Mouse (Mus musculus): ENCODE measurements around the gene Gm21750. TPM values are rescaled to one million over a fixed set of nuclear protein-coding genes. Genes with fewer than 3 reads are reported as not detected.
"Not testable (repeated sequence)": the region's sequence is repeated elsewhere in the genome, so short reads cannot be mapped to it uniquely, and the experiment has no call there.

Gene Gm21750
- not detected for total RNA-seq (2021)
- long read RNA-seq, experiment 1: 0 reads
- long read RNA-seq, experiment 2: 0 reads

- not testable (repeated sequence) for DNase-seq
Measured at GRCm38 (mm10) chr14:73660925-73661324, at the start of gene Gm21750. TSS of gene Gm21750 (plus strand) at chr14:73661225.

DNA sequence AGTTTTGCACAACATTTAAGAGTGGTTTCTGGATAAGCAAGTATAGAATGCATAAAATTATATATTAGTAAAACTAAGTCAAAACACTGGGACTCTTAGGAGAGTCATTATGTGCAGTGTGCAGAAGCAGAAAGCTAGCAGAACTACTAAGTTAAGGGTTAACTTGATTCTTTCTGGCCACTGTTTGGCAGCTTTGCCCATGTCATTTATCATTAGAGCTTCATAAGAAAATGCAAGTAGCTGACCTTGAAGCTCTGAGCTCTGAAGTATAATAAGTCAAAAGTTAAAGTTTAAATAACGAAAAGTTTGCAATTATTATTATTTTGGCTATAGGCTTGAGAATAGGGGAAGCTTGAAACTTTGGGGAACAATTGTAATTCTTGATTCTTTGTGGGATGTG is 46.1 kb upstream of the Gm21750 start:
- DNase-seq: not testable (repeated sequence)

DNA sequence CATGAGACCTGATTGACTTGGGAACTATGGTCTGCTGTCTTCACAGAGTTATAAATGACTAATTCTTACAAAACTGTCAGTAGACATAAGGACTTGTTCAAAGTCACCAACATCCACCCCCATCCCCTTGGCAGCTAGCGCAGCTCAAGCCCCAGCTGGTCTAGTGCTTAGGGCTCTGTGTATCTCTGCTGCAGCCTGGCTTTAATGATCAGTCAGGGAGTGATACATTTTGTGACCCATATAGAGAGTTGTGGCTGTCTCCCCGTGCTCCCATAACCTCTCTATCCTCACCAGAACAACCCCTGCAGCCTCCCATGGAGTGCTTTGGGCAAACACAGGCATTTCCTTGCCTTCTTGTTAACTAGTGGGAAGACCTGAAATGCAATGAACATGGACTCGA is 40.1 kb upstream of the Gm21750 start:
- no peak for DNase-seq

DNA sequence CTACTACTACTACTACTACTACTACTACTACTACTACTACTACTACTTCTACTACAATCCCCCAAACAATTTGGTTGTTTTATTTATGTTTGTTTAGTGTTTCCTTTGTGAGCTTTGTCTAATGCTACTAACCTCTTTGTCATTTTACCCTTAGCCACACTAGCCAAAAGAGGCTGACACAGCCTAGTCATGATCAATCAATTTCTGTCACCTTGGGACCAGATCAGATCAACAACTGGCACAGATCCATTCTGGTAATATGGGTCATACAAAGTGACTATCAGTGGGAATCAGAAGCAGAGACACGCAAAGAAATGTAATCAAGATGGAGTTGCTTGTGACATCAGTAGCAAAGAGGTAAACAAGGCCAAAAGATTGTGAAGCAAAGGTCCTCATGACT is 38.0 kb upstream of the Gm21750 start:
- DNase-seq: no peak

DNA sequence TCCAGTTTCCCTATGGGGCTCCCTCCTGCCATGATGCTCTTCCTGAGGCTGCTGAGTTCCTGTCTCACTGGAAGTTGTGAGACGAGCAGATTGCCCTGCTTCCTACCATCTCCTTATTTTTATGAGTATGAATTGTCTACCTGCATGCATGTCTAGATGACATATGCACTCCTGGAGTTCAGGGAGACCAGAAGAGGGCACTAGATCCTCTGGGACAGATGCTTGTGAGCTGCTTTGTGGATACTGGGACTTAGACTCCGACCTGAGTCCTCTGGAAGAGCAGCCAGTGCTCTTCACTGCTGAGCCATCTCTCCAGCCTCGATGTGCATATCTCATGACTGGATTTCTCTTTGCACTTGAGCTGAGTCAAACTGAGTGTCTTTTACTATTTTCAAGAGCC is 35.6 kb upstream of the Gm21750 start:
- DNase-seq: no peak

GRCm38 (mm10) chr14:73631511-73631910 is 29.5 kb upstream of the Gm21750 start:
- peak; percentile 79 to 84 for DNase-seq

DNA sequence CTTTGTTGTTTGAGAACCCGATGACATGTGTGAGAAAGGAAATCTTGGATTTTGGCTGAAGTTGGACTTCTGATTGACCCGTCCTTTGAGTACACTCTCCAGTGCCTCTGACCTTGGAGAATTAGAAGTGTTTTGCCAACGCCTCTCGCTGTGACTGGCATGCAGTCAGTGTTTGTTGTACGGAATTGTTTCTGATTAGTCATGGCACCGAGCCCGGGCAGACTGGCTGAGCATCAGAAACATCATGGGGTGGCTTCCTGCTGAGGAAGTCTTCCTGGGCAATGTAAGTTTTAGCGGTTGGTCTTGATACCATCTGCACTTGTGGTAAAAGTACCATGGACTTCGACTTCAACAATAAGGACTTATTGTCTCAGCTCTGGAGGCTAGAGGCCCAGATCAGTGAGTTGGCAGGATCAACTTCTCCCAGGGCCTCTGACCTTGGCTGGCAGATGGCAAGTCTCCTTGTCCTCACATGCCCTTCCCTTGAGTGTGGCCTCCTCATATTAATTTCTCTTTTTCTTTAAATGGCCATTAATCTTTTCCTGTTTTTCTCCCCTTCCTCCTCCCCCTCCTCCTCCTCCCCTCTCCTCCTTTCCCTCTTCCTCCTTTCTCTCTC is 28.3 kb upstream of the Gm21750 start:
- DNase-seq: peak; percentile 83 to 86

DNA sequence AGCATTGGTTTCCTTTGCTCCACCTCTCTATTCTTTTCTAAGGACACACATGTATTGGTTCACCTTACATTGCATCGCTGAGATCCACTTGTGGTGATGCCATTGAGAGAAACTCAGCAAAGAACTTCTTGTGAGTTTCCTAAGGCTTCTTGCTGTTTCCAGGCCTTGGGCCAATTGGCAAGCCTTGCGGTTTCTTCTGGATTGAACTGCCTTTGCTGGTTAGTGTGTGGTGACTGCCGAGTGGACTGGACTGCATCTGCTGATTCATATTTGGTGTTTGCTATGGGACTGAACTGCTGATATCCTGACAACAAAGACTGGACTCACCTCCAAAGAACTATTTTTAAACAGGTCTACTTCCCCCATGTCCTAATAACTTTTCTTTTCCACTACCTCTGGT is 26.7 kb upstream of the Gm21750 start:
- DNase-seq: peak in 1 of 2 experiments; percentile 26

DNA sequence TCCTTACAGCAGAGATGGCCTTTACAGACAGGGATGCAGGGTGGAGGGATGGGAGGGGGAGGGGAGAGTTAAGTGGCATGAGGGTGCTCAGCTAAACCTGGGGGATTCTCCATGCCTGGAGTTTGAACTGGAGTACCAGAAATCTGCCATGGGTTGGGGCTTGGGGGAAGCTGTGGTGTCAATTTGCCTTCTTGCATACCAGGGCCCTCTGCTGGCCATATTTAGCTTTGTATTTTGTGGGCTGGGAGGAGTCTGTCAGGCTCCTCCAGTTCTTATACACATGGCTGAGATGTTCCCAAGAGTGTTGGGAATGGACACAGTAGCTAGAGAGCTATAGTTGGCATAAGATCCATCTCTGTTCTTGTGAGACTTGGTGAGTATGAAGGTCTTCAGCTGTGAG is 23.6 kb upstream of the Gm21750 start:
- no peak for DNase-seq

- DNase-seq: no peak
Measured at GRCm38 (mm10) chr14:73650179-73650578, 10.8 kb upstream of the Gm21750 start.

- DNase-seq: no peak
Measured at GRCm38 (mm10) chr14:73670091-73670490, 9.1 kb downstream of the Gm21750 start.

GRCm38 (mm10) chr14:73687726-73688125 is 26.7 kb downstream of the Gm21750 start:
- DNase-seq: peak in 1 of 2 experiments; percentile 4

DNA sequence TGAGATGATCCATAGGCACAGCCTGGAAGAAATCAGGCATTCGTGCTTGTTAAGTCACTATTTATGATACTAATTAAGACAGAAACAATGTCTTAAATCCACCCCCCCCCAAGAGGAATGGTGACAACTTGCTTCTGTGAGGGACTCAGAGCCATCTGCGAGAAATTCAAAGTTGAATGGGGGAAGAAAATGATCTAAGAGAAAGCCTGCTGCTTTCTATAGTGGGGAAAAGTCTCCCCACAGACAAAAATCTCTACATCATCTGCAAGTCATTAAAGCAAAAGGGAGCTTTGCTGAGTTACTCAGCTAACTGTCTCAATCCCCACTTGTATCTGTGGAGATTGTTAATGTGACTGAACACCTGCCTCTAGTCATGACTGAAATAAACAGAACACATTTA is 27.4 kb downstream of the Gm21750 start:
- no peak for DNase-seq

- DNase-seq: no peak
Measured at GRCm38 (mm10) chr14:73700256-73700655, 39.2 kb downstream of the Gm21750 start.

DNA sequence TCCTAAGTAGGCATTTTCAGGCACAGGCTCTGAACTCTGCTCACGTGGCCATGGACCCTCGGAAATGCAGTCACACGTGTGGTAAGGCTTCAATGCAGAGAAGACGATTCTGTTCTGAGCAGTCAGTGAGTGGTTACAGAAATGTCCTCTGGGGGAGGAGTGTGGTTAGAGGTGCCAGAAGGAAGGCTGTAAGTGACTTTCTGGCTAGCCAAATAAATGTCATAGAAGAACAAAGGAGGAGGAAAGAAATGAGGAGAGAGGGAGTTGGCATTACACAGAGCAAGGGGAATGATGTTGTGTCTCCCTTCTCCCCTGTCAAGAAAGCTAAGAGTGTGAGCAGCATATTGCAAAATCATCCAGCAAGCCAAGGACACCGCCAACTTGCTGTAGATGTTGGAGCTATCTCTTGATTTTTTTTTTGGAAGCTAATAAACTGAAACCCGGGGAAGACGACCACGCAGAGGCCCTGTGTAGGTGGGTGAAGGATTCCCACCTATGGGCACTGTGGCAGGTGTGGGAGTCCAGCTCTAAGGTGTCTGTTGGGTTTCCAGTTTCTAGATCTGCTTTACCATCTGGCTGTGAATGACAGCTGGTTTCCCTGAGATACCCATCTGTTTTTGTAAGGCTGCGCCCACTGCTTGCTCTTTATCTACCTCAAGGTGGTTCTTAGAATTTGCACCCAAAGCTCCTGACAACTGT is 48.5 kb downstream of the Gm21750 start:
- no peak for DNase-seq

Other genes starting within 250 kb of the Gm21750 start
- gene Med4, start 151.2 kb upstream of the Gm21750 start, total RNA-seq (2021): 10 to 100 TPM; 21.3 to 23.7 TPM
- gene Sucla2, start 135.9 kb upstream of the Gm21750 start, total RNA-seq (2021): 100 to 1,000 TPM; 776 to 832 TPM
- 10 to 100 TPM in 1 of 2 experiments, 1 to 10 TPM in 1; 7.9 to 11.6 TPM for gene Nudt15, start 113.0 kb upstream of the Gm21750 start, total RNA-seq (2021)

All from heart, adult 18-20 months (tissue).